Mouse (Mus musculus): ENCODE results near the gene Igf2r. TPM values are rescaled to one million over a fixed set of nuclear protein-coding genes. Genes with fewer than 3 reads are reported as not detected.

Igf2r gene
- total RNA-seq, 2 experiments from 2014 or later = 36.9 to 46.7 TPM

GRCm38 (mm10) chr17:12754243-12755007 is 15.0 kb downstream of the Igf2r start:
- peak overlapping the region; percentile 92 for H3K27ac ChIP-seq
- DNase-seq = no peak
- TF ChIP-seq CTCF (IDR thresholded peaks at IDR 0.05) = no peak
- intact Hi-C loops (cut with DNase I) = no loop called here
- H3K4me3 ChIP-seq = no peak overlapping the region; the same call in 1 of the 2 replicates

DNA sequence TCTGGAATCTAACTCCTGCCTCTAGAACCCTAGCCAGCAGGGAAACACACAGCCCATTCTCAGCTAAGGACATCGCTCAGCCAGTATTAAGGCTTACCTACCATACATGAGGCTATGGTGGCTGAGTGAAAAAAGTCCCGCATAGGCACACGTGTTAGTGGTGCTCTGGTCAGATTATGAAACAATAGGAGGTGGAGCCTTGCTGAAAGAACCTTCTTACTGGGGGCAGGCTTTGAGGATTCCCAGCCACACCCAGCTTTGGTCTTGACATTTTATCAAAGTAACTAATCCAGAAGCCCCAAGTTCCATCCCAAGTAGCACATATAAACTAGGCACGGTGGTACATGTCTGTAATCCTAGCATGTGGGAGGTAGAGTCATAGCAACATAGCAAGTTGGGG is 16.4 kb downstream of the Igf2r start:
- intact Hi-C loops (cut with DNase I) = no loop called here
- TF ChIP-seq CTCF (IDR thresholded peaks at IDR 0.05) = no peak
- DNase-seq = no peak
- H3K4me3 ChIP-seq = no peak overlapping the region
- peak overlapping the region; percentile 92 for H3K27ac ChIP-seq

- no peak for DNase-seq
- Histone ChIP-seq H3K4me3 (peak overlapping the region; percentile 24; the same call in 1 of the 2 replicates), H3K27ac (peak overlapping the region; percentile 92)
- no peak for TF ChIP-seq CTCF (IDR thresholded peaks at IDR 0.05)
- intact Hi-C loops (cut with DNase I) = no loop called here
Measured at GRCm38 (mm10) chr17:12751641-12752040, 17.8 kb downstream of the Igf2r start.

GRCm38 (mm10) chr17:12751218-12751617 is 18.2 kb downstream of the Igf2r start:
- peak overlapping the region; percentile 42 for H3K4me3 ChIP-seq
- intact Hi-C loops (cut with DNase I) = no loop called here
- peak overlapping the region; percentile 92 for H3K27ac ChIP-seq

DNA sequence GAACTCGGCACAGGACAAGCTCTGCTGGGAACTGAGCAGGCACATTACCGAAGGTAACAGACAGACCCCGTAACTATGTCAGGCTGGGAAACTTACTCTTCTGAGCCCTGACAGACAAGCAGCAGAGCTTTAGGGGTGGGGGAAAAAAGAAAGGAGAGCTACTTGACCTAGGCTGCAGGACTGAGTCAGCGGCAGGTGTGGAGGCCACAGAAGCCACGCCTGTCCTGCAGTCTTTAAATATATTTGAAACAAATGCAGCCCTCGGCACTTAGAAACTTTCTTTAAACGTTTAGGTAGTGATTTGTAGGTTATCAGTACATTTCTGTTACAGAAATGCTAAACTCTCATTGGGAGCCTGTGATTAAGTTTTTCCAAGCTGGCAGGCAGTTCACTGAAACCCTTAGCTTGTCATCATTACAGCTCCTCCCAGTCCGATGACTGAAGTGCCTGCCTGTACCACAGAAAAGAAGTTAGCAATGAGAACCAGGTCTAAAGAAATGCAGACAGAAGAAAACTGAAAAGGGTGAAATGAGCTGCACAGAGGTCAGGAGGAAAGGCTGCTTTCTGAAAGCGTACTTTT is 18.8 kb downstream of the Igf2r start:
- peak; percentile 29 for DNase-seq
- intact Hi-C loops (cut with DNase I) = no loop called here
- Histone ChIP-seq H3K27ac (peak overlapping the region; percentile 92), H3K4me3 (peak overlapping the region; percentile 42)
- TF ChIP-seq CTCF (IDR thresholded peaks at IDR 0.05) = no peak

More at GRCm38 (mm10) chr17:12751218-12751617, 18.2 kb downstream of the Igf2r start:
- peak; percentile 67 for DNase-seq
- TF ChIP-seq CTCF (IDR thresholded peaks at IDR 0.05) = no peak

- TF ChIP-seq CTCF (IDR thresholded peaks at IDR 0.05) = no peak
- Histone ChIP-seq H3K4me3 (peak overlapping the region; percentile 42), H3K27ac (peak overlapping the region; percentile 92)
- peak; percentile 51 for DNase-seq
- intact Hi-C loops (cut with DNase I) = no loop called here
Measured at GRCm38 (mm10) chr17:12749421-12750367, 19.8 kb downstream of the Igf2r start.

- peak overlapping the region; percentile 96 for H3K27ac ChIP-seq
- no peak for TF ChIP-seq CTCF (IDR thresholded peaks at IDR 0.05)
- H3K4me3 ChIP-seq = no peak overlapping the region
- intact Hi-C loops (cut with DNase I) = no loop called here
- DNase-seq = no peak
Measured at GRCm38 (mm10) chr17:12745761-12746160, 23.7 kb downstream of the Igf2r start.

GRCm38 (mm10) chr17:12744071-12744470 is 25.4 kb downstream of the Igf2r start:
- no peak for TF ChIP-seq CTCF (IDR thresholded peaks at IDR 0.05)
- intact Hi-C loops (cut with DNase I) = loop anchor here (5.0 kb wide), 1 partner anchor 48 kb away; no protein-coding TSS in a partner anchor
- DNase-seq = no peak
- H3K27ac ChIP-seq = peak overlapping the region; percentile 96
- H3K4me3 ChIP-seq = peak overlapping the region; percentile 72

DNA sequence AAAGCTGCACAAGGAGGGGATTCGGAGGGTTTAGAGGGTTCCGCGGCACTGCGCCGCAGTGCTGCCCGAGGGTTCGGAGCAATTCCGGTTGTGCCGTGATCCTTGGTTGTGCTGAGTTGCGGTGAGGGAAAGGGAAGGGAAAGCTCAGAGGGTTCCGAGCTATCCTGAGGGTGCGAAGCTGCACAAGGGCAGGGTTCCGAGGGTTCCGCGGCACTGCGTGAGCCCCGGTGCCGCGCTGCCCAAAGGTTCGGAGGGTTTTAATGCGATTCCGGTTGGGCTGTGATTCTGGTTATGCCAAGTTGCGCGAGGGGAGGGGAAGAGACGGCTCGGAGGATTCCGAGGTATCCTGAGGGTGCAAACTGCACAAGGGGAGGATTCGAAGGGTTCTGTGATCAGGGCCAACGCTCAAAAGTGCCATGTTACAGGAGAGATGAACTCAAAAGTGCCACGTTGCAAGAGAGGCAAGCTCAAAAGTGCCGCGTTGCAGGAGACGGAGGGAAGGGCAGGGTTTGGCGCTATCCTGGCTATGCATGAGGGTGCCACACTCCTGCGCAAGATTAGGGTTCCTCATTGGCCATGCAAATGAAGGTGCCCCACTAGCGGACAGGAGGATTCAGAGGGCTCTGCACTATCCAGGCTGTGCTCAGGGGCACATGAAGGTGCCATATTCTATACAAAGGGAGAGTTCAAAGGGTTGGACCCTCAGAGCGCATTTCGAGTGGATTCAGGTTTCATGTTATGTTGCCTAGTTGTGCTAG is 27.1 kb downstream of the Igf2r start:
- DNase-seq = peak; percentile 49
- H3K4me3 ChIP-seq = peak overlapping the region; percentile 72
- H3K27ac ChIP-seq = peak overlapping the region; percentile 96
- TF ChIP-seq CTCF (IDR thresholded peaks at IDR 0.05) = no peak
- intact Hi-C loops (cut with DNase I) = loop anchor here (5.0 kb wide), 1 partner anchor 50 kb away; no protein-coding TSS in a partner anchor

DNA sequence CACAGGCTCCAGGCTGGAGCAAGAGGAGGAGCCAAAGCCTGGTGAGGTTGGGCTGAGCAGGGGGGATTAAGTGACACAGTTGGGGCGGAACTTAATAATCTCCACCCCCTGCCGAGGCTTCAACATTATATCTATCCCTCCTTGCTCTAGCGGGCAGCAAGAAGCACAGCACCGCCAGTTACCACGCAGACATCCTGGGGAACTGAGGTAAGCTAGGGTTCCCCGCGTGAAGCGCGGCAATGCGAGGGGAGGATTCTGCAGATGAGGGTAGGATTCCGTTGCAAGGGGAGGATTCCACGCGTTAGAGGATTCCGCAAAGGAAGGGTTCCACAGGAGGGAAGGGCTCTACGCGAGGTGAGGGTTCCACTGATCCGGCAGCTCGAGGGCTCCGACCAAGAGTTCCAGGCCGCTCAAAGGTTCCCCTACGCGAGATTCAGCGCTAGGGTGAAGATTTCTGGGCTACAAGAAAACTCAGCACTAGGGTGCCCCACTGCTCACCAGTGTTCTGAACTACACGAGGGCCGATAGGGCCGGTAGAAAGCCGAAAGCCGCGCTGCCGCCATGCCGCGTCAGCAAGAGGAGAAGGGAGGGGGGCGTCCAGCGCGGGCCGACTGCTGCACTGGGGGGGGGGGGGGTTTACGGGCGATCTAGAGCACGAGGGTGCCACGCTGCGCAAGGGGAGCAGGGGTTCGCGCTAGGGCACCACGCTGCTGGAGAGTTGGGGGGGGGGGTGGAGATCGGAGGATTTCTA is 28.1 kb downstream of the Igf2r start:
- peak; percentile 86 for DNase-seq
- peak overlapping the region; percentile 96 for H3K27ac ChIP-seq
- intact Hi-C loops (cut with DNase I) = loop anchor here (1.0 to 5.0 kb wide), 2 partner anchors 18 to 51 kb away; no protein-coding TSS in a partner anchor
- TF ChIP-seq CTCF (IDR thresholded peaks at IDR 0.05) = peak; percentile 27; the same call in 1 of the 2 replicates
- H3K4me3 ChIP-seq = peak overlapping the region; percentile 72

- H3K4me3 ChIP-seq = peak overlapping the region; percentile 72
- no peak for TF ChIP-seq CTCF (IDR thresholded peaks at IDR 0.05)
- intact Hi-C loops (cut with DNase I) = loop anchor here (5.0 kb wide), 1 partner anchor 52 kb away; no protein-coding TSS in a partner anchor
- H3K27ac ChIP-seq = peak overlapping the region; percentile 96
- no peak for DNase-seq
Measured at GRCm38 (mm10) chr17:12740317-12740716, 29.1 kb downstream of the Igf2r start.
